Mouse (Mus musculus) midbrain, postnatal 0 days (tissue): ENCODE measurements at regions not wholly inside any gene's neighbourhood (a gene's known extent, or its start where the extent isn't known, plus 50 kb on each side); places are given as distances from the start of the nearest gene placed in this dataset.

Experiments used
- ATAC-seq: fragments of 200-750 bp; cut with Nextera tagmentation; 2 replicates; pipeline ENCODE4 v1.8.0; 2017; ENCODE audit warnings: moderate number of reproducible peaks, mild to moderate bottlenecking, moderate TSS enrichment, moderate library complexity; ENCODE audit not compliant: low FRiP score
- DNase-seq: peaks from one replicate; pipeline ENCODE4 v3.0.0-alpha.2; 2015; ENCODE audit warnings: low spot score
- H3K27ac ChIP-seq: fragments of 300-500 bp; sonication (generic); 2 replicates; pipeline ENCODE4 v1.5.1; 2014; ENCODE audit warnings: low read depth, mild to moderate bottlenecking, low read length, mixed read lengths
- H3K27me3 ChIP-seq: fragments of 300-500 bp; sonication (generic); 2 replicates; pipeline ENCODE4 v1.6.1; 2014; ENCODE audit warnings: low read length, control low read depth, mixed read lengths; ENCODE audit not compliant: insufficient read depth
- H3K36me3 ChIP-seq: fragments of 300-500 bp; sonication (generic); 2 replicates; pipeline ENCODE4 v1.6.1; 2014; ENCODE audit warnings: low read length, control low read depth, mixed read lengths; ENCODE audit not compliant: insufficient read depth
- H3K4me1 ChIP-seq: fragments of 300-500 bp; sonication (generic); 2 replicates; pipeline ENCODE4 v1.6.1; 2014; ENCODE audit warnings: mild to moderate bottlenecking, control low read depth, antibody characterized with exemption, low read length, mixed read lengths; ENCODE audit not compliant: insufficient read depth
- H3K4me2 ChIP-seq: fragments of 300-500 bp; sonication (generic); 2 replicates; pipeline ENCODE4 v1.6.1; 2014; ENCODE audit warnings: low read depth, mild to moderate bottlenecking, low read length, mixed read lengths; ENCODE audit not compliant: poor library complexity, severe bottlenecking
- H3K4me3 ChIP-seq: fragments of 300-500 bp; sonication (generic); 2 replicates; pipeline ENCODE4 v1.5.1; 2014; ENCODE audit warnings: low read depth, mild to moderate bottlenecking, low read length, moderate library complexity
- H3K9ac ChIP-seq: fragments of 300-500 bp; sonication (generic); replicated peaks from 2 replicates; pipeline ENCODE4 v1.6.1; 2014; ENCODE audit warnings: mild to moderate bottlenecking, low read length, moderate library complexity, mixed read lengths; ENCODE audit not compliant: poor library complexity, severe bottlenecking
- H3K9me3 ChIP-seq: fragments of 300-500 bp; sonication (generic); 2 replicates; pipeline ENCODE4 v1.6.1; 2016; ENCODE audit warnings: low read length, control low read depth
- CTCF ChIP-seq: IDR thresholded peaks from 2 replicates; pipeline ENCODE4 v1.5.1; 2016; ENCODE audit warnings: antibody characterized with exemption, mild to moderate bottlenecking
- WGBS: fragments of 180-500 bp; shearing (Covaris S2); extraction: QIAGEN DNeasy Blood & Tissue Kit; methylation state at CpG from one replicate; pipeline ENCODE4 v1.1.7; 2014; 5-methylcytosine and 5-hydroxymethylcytosine counted together

- no peak overlapping the region for H3K4me2 ChIP-seq
- H3K27me3 ChIP-seq = no peaks in the 10 kb centered on the region; the same call in 1 of the 2 replicates
- no peak overlapping the region for H3K4me3 ChIP-seq
- no peak overlapping the region for H3K9ac ChIP-seq
- no peaks in the 10 kb centered on the region for H3K9me3 ChIP-seq
- TF ChIP-seq CTCF = no peak
- no peaks in the 10 kb centered on the region for H3K36me3 ChIP-seq
- H3K27ac ChIP-seq = no peak overlapping the region
- no peak for DNase-seq
- WGBS = 78% methylated on average over 13 of the region's 13 CpGs
- ATAC-seq = no peak
- H3K4me1 ChIP-seq = no peaks in the 10 kb centered on the region; the same call in 1 of the 2 replicates
These were observed 69.6 kb upstream of the Twist2 start for GRCm38 (mm10) chr1:91731703-91732102.

GRCm38 (mm10) chr1:91732461-91732861, 68.8 kb upstream of the Twist2 start:
- no peaks in the 10 kb centered on the region; the same call in 1 of the 2 replicates for H3K27me3 ChIP-seq
- no peak overlapping the region for H3K4me2 ChIP-seq
- 44% methylated on average over 12 of the region's 12 CpGs for WGBS
- H3K9ac ChIP-seq = no peak overlapping the region
- H3K4me3 ChIP-seq = no peak overlapping the region
- ATAC-seq (no peak), DNase-seq (peak; percentile 60)
- H3K4me1 ChIP-seq = no peaks in the 10 kb centered on the region; the same call in 1 of the 2 replicates
- no peak overlapping the region for H3K27ac ChIP-seq
- no peaks in the 10 kb centered on the region for H3K36me3 ChIP-seq
- TF ChIP-seq CTCF = no peak
- no peaks in the 10 kb centered on the region for H3K9me3 ChIP-seq

- H3K4me2 ChIP-seq = no peak overlapping the region
- no peaks in the 10 kb centered on the region for H3K36me3 ChIP-seq
- H3K27me3 ChIP-seq = no peaks in the 10 kb centered on the region
- H3K4me3 ChIP-seq = no peak overlapping the region
- H3K4me1 ChIP-seq = no peaks in the 10 kb centered on the region; the same call in 1 of the 2 replicates
- DNase-seq (no peak), ATAC-seq (no peak)
- H3K27ac ChIP-seq = no peak overlapping the region
- no peaks in the 10 kb centered on the region for H3K9me3 ChIP-seq
- no peak for TF ChIP-seq CTCF
- H3K9ac ChIP-seq = no peak overlapping the region
- 89% methylated on average over 2 of the region's 2 CpGs for WGBS
These were observed 66.5 kb upstream of the Twist2 start for GRCm38 (mm10) chr1:91734731-91735130.

GRCm38 (mm10) chr1:91735436-91735835, 65.8 kb upstream of the Twist2 start:
- Histone ChIP-seq H3K4me2 (no peak overlapping the region), H3K36me3 (no peaks in the 10 kb centered on the region), H3K4me1 (no peaks in the 10 kb centered on the region; the same call in 1 of the 2 replicates), H3K27ac (no peak overlapping the region), H3K27me3 (no peaks in the 10 kb centered on the region), H3K9ac (no peak overlapping the region), H3K9me3 (no peaks in the 10 kb centered on the region), H3K4me3 (no peak overlapping the region)
- WGBS = 79% methylated on average over 4 of the region's 5 CpGs
- ATAC-seq (no peak), DNase-seq (no peak)
- no peak for TF ChIP-seq CTCF

GRCm38 (mm10) chr1:91740661-91741060, 60.6 kb upstream of the Twist2 start:
- 93% methylated on average over 8 of the region's 8 CpGs for WGBS
- no peak for ATAC-seq
- H3K9ac ChIP-seq = no peak overlapping the region

GRCm38 (mm10) chr1:91742031-91742430, 59.2 kb upstream of the Twist2 start:
- Histone ChIP-seq H3K4me1 (no peaks in the 10 kb centered on the region), H3K4me2 (no peak overlapping the region), H3K9me3 (no peaks in the 10 kb centered on the region), H3K9ac (no peak overlapping the region), H3K27ac (no peak overlapping the region), H3K4me3 (no peak overlapping the region), H3K27me3 (no peaks in the 10 kb centered on the region), H3K36me3 (no peaks in the 10 kb centered on the region)
- no peak for DNase-seq
- no peak for ATAC-seq
- no peak for TF ChIP-seq CTCF
- 94% methylated on average over 7 of the region's 7 CpGs for WGBS

More at GRCm38 (mm10) chr1:91740661-91741060, 60.6 kb upstream of the Twist2 start:
- TF ChIP-seq CTCF = no peak
- DNase-seq = no peak
- no peaks in the 10 kb centered on the region for H3K27me3 ChIP-seq
- H3K27ac ChIP-seq = no peak overlapping the region
- H3K4me3 ChIP-seq = no peak overlapping the region
- H3K4me2 ChIP-seq = no peak overlapping the region
- no peaks in the 10 kb centered on the region for H3K36me3 ChIP-seq
- H3K4me1 ChIP-seq = no peaks in the 10 kb centered on the region
- H3K9me3 ChIP-seq = no peaks in the 10 kb centered on the region
